Mouse (Mus musculus) right cerebral cortex, postnatal 4 days (tissue): ENCODE results near the gene Clock.

Experiments
- DNase-seq: peaks from one replicate; pipeline ENCODE4 v3.0.0-alpha.2; 2022

Clock gene

GRCm38 (mm10) chr5:76274977-76275376 lies 29.6 kb downstream of the Clock start:
- no peak for DNase-seq

GRCm38 (mm10) chr5:76250948-76251347 lies 53.6 kb downstream of the Clock start:
- no peak for DNase-seq

GRCm38 (mm10) chr5:76246539-76246938 lies 58.1 kb downstream of the Clock start:
- no peak for DNase-seq

GRCm38 (mm10) chr5:76245419-76245818 lies 59.2 kb downstream of the Clock start:
- DNase-seq = no peak

GRCm38 (mm10) chr5:76244430-76244829 lies 60.2 kb downstream of the Clock start:
- no peak for DNase-seq

GRCm38 (mm10) chr5:76243929-76244328 lies 60.7 kb downstream of the Clock start:
- DNase-seq = no peak

- DNase-seq = no peak
Observed at GRCm38 (mm10) chr5:76243274-76243673, 61.3 kb downstream of the Clock start.

- no peak for DNase-seq
Observed at GRCm38 (mm10) chr5:76231171-76231855, 73.3 kb downstream of the Clock start.

- no peak for DNase-seq
Observed at GRCm38 (mm10) chr5:76216691-76217090, 87.9 kb downstream of the Clock start.

- DNase-seq = no peak
Observed at GRCm38 (mm10) chr5:76208066-76208465, 96.5 kb downstream of the Clock start.

GRCm38 (mm10) chr5:76205886-76206285 lies 98.7 kb downstream of the Clock start:
- no peak for DNase-seq

- DNase-seq = no peak
Observed at GRCm38 (mm10) chr5:76203171-76203570, 101.4 kb downstream of the Clock start.

GRCm38 (mm10) chr5:76199346-76199745 lies 105.2 kb downstream of the Clock start:
- no peak for DNase-seq

- no peak for DNase-seq
Observed at GRCm38 (mm10) chr5:76194377-76194945, 110.1 kb downstream of the Clock start.

- DNase-seq = no peak
Observed at GRCm38 (mm10) chr5:76193075-76193474, 111.5 kb downstream of the Clock start.

- DNase-seq = no peak
Observed at GRCm38 (mm10) chr5:76190609-76191008, 114.0 kb downstream of the Clock start.

GRCm38 (mm10) chr5:76187885-76188284 lies 116.7 kb downstream of the Clock start:
- no peak for DNase-seq

GRCm38 (mm10) chr5:76184286-76185080 lies 120.1 kb downstream of the Clock start:
- peak; percentile 63 for DNase-seq

GRCm38 (mm10) chr5:76183750-76184261 lies 120.8 kb downstream of the Clock start, which contains the start of gene Tmem165:
TSS of gene Tmem165 (plus strand) at chr5:76183880.
- DNase-seq = peak; percentile 93

- no peak for DNase-seq
Observed at GRCm38 (mm10) chr5:76183043-76183749, 121.4 kb downstream of the Clock start.

GRCm38 (mm10) chr5:76182326-76182725 lies 122.3 kb downstream of the Clock start:
- DNase-seq = no peak

- no peak for DNase-seq
Observed at GRCm38 (mm10) chr5:76179791-76180190, 124.8 kb downstream of the Clock start.

- DNase-seq = no peak
Observed at GRCm38 (mm10) chr5:76179171-76179570, 125.4 kb downstream of the Clock start.
